Mouse (Mus musculus): ENCODE results near the gene Gm39566. TPM values are rescaled to one million over a fixed set of nuclear protein-coding genes. Genes with fewer than 3 reads are reported as not detected.

The Gm39566 gene
- polyA plus RNA-seq, 1 experiment from 2014 or later: not detected

DNA sequence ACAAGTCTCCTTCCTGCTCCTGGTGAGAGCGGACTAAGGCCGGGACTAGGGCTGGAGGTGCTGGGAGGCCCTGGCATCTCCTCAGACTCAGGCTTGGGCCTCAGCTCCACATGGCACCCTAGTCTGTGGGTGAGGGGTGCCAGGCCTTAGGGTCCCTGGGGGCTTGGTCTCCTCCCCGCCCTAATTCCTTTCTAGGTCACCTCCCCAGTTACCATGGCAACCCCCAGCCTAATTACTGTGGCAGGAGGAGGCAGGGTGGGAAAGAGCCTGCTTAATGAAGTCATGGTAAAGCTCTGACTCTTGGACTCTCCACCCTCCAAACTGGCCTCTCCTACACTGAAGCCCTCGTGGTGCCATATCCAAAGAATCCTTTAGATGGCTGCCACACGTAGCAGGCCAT lies 13.7 kb upstream of the Gm39566 start:
- H3K27ac ChIP-seq: no peak overlapping the region
- H3K4me2 ChIP-seq: no peak overlapping the region
- no peak overlapping the region for H3K9ac ChIP-seq
- H3K4me1 ChIP-seq: peaks cover 9% of the 10 kb centered on the region
- H3K27me3 ChIP-seq (replicated peaks): no peaks in the 10 kb centered on the region
- H3K9me3 ChIP-seq: no peaks in the 10 kb centered on the region
- H3K36me3 ChIP-seq: peaks cover 25% of the 10 kb centered on the region
- ATAC-seq (ENCODE audit: insufficient read depth, low FRiP score, low read depth): no peak
- H3K4me3 ChIP-seq (replicated peaks): no peak overlapping the region
- WGBS: 69% methylated on average over 5 of the region's 5 CpGs

DNA sequence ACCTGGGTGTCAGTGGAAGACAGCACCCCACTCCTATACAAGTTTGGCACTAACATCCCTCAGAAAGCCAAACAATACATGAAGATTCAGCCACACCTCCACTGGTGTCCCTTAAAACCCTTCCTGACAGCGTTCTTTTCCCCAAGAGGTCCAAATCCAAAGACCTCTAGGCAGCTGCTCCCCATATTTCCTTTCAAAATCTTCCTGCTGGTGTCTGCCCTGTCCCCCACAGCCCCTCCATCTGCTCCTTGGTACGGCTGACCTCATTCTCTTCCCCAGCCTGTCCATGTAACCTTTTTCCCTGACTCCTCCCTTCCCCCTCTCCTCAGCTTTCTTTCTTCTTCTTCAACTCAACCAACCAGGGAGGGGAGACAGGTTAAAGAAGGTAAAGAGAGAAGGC lies 8.4 kb upstream of the Gm39566 start:
- WGBS: 73% methylated on average over 2 of the region's 2 CpGs
- Histone ChIP-seq H3K4me1 (no peaks in the 10 kb centered on the region), H3K9ac (no peak overlapping the region), H3K9me3 (no peaks in the 10 kb centered on the region), H3K36me3 (peaks cover 25% of the 10 kb centered on the region), H3K27me3 (replicated peaks) (no peaks in the 10 kb centered on the region), H3K27ac (no peak overlapping the region), H3K4me2 (no peak overlapping the region), H3K4me3 (replicated peaks) (no peak overlapping the region)
- no peak for ATAC-seq (ENCODE audit: insufficient read depth, low FRiP score, low read depth)

DNA sequence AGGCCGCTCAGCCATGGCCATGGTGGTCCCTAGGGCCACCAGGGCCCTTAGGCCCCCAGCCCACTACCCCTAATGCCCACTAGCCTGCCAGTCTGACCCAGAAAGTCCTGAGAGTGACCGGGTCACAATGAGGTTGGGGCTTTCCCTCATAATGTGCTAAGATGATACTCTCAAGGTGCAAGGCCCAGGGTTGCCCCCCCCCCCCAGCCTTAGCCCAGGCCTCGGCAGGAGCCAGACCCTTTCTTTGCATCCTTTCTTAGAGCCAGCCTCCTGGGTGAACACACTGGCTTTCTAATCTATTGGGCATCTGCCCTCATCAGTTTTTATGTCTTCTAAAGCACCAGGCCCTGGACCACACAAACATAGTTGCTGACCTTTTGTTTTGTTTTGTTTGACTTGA lies 7.0 kb upstream of the Gm39566 start, which contains the start of gene Spem1:
Gene Spem1 (minus strand): TSS at position 101 of the 400 bp plus-strand sequence.
- Histone ChIP-seq H3K27ac (no peak within 1 kb of the TSS), H3K4me1 (no peaks in the 10 kb centered on the region), H3K9me3 (no peaks in the 10 kb centered on the region), H3K36me3 (peaks cover 14% of the 10 kb centered on the region), H3K4me3 (replicated peaks) (no peak within 1 kb of the TSS), H3K9ac (no peak within 1 kb of the TSS), H3K27me3 (replicated peaks) (no peaks in the 10 kb centered on the region), H3K4me2 (no peak within 1 kb of the TSS)
- 86% methylated on average over 3 of the region's 3 CpGs for WGBS
- no peak for ATAC-seq (ENCODE audit: insufficient read depth, low FRiP score, low read depth)

DNA sequence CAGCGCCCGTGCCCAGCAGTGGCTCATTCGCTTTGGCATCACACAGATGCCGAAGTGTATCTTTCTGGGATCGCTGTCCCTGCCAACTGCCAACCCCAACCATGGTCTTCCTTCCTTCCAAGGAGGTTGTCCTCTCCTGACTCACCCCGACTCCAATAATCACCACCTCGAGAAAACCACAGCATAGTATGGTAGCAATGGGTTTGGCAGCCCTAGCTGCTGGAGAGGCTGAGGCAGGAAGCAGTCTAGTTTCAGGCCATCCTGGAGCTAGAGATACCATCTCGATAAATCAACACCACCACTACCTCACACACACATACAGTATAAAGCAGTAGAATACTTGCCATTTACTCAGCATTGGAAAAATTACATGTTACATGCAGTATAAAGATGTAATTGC lies 3.8 kb upstream of the Gm39566 start:
- WGBS: 90% methylated on average over 8 of the region's 8 CpGs
- Histone ChIP-seq H3K9ac (no peak overlapping the region), H3K27me3 (replicated peaks) (no peaks in the 10 kb centered on the region), H3K36me3 (no peaks in the 10 kb centered on the region), H3K9me3 (no peaks in the 10 kb centered on the region), H3K27ac (no peak overlapping the region), H3K4me1 (no peaks in the 10 kb centered on the region), H3K4me3 (replicated peaks) (no peak overlapping the region), H3K4me2 (no peak overlapping the region)
- ATAC-seq (ENCODE audit: insufficient read depth, low FRiP score, low read depth): no peak

DNA sequence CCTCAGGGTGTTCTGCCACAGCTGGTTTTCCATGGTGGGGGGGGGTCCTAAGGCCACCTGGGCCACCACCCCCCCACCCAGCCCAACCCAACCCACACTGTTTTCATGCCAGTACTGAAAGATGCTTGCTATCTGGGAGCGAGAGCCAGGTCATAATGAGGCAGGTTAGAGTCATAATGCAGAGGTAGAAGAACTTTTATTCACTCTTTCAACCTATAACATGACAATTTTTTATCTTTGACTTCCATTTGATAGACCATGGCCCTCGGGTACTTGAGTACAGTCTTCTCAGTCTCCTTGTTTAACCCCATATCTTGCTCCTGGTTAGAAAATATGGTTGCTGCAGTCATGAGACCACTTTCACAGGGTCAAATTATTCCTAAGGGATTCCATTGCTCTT lies 3.3 kb upstream of the Gm39566 start, which contains the start of gene Spem2:
Gene Spem2 (minus strand): TSS at position 101 of the 400 bp plus-strand sequence.
- no peaks in the 10 kb centered on the region for H3K27me3 ChIP-seq (replicated peaks)
- no peak within 1 kb of the TSS for H3K9ac ChIP-seq
- no peaks in the 10 kb centered on the region for H3K36me3 ChIP-seq
- H3K4me3 ChIP-seq (replicated peaks): no peak within 1 kb of the TSS
- H3K9me3 ChIP-seq: no peaks in the 10 kb centered on the region
- WGBS: 85% methylated on average over 2 of the region's 2 CpGs
- ATAC-seq (ENCODE audit: insufficient read depth, low FRiP score, low read depth): no peak
- no peak within 1 kb of the TSS for H3K4me2 ChIP-seq
- no peak within 1 kb of the TSS for H3K27ac ChIP-seq
- H3K4me1 ChIP-seq: no peaks in the 10 kb centered on the region

DNA sequence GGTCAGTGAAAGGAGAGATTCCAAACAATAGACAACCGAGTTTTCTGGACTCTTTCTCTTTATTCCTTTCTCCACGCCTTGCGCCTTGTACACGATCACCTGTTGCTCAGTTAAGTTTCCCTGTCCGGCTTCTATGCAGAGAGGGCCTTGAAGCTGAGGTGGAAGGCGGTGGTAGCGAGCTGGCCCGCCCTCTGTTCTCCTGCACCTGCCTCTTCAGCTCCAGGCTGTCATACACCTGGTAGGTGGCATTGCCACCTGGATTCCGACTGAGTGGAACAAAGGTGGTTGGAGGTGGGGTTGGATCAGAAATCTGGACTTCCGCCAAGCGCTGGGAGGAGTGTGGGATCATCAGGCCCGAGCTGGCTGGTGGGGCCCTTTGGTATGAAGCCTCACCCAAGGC lies 1.4 kb upstream of the Gm39566 start:
- no peak overlapping the region for H3K27ac ChIP-seq
- no peaks in the 10 kb centered on the region for H3K36me3 ChIP-seq
- no peak overlapping the region for H3K9ac ChIP-seq
- WGBS: 86% methylated on average over 12 of the region's 12 CpGs
- no peak overlapping the region for H3K4me3 ChIP-seq (replicated peaks)
- H3K4me2 ChIP-seq: no peak overlapping the region
- H3K4me1 ChIP-seq: no peaks in the 10 kb centered on the region
- no peaks in the 10 kb centered on the region for H3K9me3 ChIP-seq
- no peaks in the 10 kb centered on the region for H3K27me3 ChIP-seq (replicated peaks)
- ATAC-seq (ENCODE audit: insufficient read depth, low FRiP score, low read depth): no peak

DNA sequence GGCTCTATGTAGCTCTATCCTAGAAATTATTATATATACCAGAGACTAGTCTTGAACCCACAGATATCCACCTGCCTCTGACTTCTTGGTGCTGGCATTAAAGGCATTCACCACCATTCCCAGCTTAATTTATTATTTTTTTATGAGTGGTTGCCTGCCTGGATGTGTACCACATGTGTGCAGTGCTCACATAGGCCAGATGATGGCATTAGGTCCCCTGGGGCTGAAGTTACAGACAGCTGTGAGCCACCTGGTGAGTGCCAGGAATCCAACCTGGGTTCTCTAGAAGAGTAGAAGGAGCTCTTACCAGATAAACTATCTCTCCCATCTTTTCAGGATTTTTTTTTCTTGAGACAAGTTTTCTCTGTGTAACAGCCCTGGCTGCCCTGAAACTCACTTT lies 4.8 kb downstream of the Gm39566 start:
- no peaks in the 10 kb centered on the region for H3K4me1 ChIP-seq
- no peak overlapping the region for H3K4me2 ChIP-seq
- no peak overlapping the region for H3K27ac ChIP-seq
- H3K36me3 ChIP-seq: no peaks in the 10 kb centered on the region
- no peak overlapping the region for H3K9ac ChIP-seq
- H3K9me3 ChIP-seq: no peaks in the 10 kb centered on the region
- no peak overlapping the region for H3K4me3 ChIP-seq (replicated peaks)
- ATAC-seq (ENCODE audit: insufficient read depth, low FRiP score, low read depth): no peak
- H3K27me3 ChIP-seq (replicated peaks): no peaks in the 10 kb centered on the region

DNA sequence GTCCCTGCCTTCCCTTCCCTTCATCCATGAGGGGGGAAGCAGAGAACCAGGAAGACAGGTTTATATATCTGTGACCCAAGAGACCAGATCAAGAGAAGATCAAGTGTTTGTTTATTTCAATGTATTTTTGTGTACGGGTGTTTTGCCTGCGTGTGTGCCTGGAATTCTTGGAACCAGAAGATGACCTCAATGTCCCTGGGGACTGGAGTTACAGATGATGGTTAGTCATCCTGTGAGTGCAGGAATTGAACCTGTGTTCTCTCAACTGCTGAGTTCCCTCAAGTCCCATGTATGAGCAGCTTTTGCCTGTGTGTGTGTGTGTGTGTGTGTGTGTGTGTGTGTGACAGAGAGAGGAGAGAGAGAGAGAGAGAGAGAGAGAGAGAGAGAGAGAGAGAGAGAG lies 7.5 kb downstream of the Gm39566 start:
- no peak overlapping the region for H3K27ac ChIP-seq
- H3K36me3 ChIP-seq: no peaks in the 10 kb centered on the region
- no peak for ATAC-seq (ENCODE audit: insufficient read depth, low FRiP score, low read depth)
- no peak overlapping the region for H3K9ac ChIP-seq
- no peak overlapping the region for H3K4me2 ChIP-seq
- no peak overlapping the region for H3K4me3 ChIP-seq (replicated peaks)
- 77% methylated on average over 2 of the region's 2 CpGs for WGBS
- peaks cover 6% of the 10 kb centered on the region; the same call in 1 of the 2 replicates for H3K27me3 ChIP-seq (replicated peaks)
- peaks cover 23% of the 10 kb centered on the region for H3K4me1 ChIP-seq
- no peaks in the 10 kb centered on the region for H3K9me3 ChIP-seq

DNA sequence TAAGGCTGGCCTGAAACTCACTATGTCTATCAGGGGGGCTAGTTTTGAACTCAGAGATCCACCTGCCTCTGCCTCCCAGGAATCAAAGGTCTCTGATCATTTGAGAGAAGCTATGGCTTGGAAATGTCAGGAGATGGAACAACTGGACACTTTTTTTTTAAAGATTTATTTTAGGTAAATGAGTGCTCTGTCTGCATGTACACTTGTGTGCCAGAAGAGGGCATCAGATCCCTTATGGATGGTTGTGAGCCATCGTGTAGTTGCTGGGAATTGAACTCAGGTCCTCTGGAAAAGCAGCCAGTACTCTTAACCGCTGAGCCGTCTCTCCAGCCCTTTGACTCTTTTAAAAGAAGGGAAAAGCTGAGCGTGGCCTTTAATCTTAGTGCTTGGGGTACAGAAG lies 8.7 kb downstream of the Gm39566 start:
- Histone ChIP-seq H3K27ac (no peak overlapping the region), H3K4me1 (peaks cover 35% of the 10 kb centered on the region), H3K4me3 (replicated peaks) (no peak overlapping the region), H3K27me3 (replicated peaks) (peaks cover 6% of the 10 kb centered on the region; the same call in 1 of the 2 replicates), H3K36me3 (no peaks in the 10 kb centered on the region), H3K9ac (no peak overlapping the region), H3K9me3 (no peaks in the 10 kb centered on the region), H3K4me2 (no peak overlapping the region)
- no peak for ATAC-seq (ENCODE audit: insufficient read depth, low FRiP score, low read depth)
- 74% methylated on average over 4 of the region's 4 CpGs for WGBS

DNA sequence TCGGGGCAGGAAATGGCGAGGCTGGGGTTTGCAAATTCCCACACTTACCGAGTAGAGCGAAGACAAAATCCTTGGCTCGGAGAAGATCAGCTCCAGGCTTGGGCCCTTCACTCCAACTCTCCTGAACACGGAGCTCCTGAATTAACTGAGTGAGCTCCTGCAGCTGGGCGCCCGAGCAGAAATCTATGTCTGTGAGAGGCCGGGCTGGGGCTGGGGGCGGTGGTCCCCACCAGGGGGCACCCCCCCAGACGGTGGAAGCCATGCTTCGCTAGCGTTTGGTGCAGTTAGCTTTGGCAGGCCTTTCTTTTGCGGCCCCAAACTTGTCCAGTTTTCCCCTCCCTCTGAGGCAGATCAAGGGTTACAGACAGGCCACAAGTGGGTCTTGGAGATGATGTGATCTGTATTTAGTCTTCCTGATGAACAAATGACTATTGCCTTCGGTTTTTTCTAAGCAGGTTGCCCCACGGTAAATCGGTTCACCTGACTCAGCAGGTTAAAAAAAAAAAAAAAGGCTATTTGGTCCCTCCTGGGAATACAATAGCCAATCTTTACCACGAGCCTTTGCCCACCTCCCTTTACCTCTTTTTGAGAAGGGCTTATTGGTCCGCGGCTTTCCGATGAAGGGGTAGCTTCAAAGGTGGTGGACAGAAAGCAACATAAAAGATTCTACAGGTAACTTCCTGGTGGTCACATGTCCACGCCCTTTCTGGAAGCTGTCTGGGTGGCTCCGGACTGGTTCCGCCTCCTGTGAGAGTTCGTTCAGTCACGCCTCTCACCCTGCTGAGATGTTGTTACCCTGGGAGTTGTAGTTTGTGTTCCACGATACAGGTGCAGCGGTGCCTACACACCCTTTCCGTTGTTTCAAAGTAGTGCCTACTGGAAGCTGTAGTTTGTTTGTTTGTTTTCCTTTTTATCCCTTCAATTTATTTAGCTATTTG lies 9.9 kb downstream of the Gm39566 start, which contains the start of gene Tmem102:
Gene Tmem102 (minus strand): TSS at position 653 of the 938 bp plus-strand sequence.
- H3K27me3 ChIP-seq (replicated peaks): peaks cover 6% of the 10 kb centered on the region; the same call in 1 of the 2 replicates
- peaks cover 46% of the 10 kb centered on the region for H3K4me1 ChIP-seq
- no peak within 1 kb of the TSS; the same call in 1 of the 2 replicates for H3K27ac ChIP-seq
- peak within 1 kb of the TSS; percentile 98 for H3K4me2 ChIP-seq
- no peaks in the 10 kb centered on the region for H3K9me3 ChIP-seq
- WGBS: 11% methylated on average over 29 of the region's 29 CpGs
- no peaks in the 10 kb centered on the region for H3K36me3 ChIP-seq
- H3K4me3 ChIP-seq (replicated peaks): peak within 1 kb of the TSS; percentile 56
- H3K9ac ChIP-seq: no peak within 1 kb of the TSS; the same call in 1 of the 2 replicates
- ATAC-seq (ENCODE audit: insufficient read depth, low FRiP score, low read depth): peak; percentile 33; the same call in 1 of the 2 replicates

DNA sequence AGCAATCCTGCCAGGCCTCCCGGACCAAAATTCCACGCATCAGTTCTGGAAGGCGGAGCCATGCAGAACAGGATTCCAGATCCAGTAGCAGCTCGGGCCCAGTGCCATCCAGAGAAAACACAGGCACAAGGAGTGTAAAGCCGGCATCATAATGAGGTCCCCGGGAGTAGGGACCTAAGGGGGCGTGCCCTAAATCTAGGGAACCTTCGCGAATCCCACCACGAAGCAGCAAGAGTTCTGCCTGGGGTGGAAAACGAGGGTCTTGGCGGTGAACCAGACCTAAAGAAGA lies 10.5 kb downstream of the Gm39566 start:
- ATAC-seq (ENCODE audit: insufficient read depth, low FRiP score, low read depth): no peak
- Histone ChIP-seq H3K4me1 (peaks cover 52% of the 10 kb centered on the region), H3K9ac (no peak overlapping the region; the same call in 1 of the 2 replicates), H3K4me2 (peak overlapping the region; percentile 98), H3K4me3 (replicated peaks) (peak overlapping the region; percentile 56), H3K9me3 (no peaks in the 10 kb centered on the region), H3K27me3 (replicated peaks) (peaks cover 6% of the 10 kb centered on the region; the same call in 1 of the 2 replicates), H3K27ac (no peak overlapping the region; the same call in 1 of the 2 replicates), H3K36me3 (no peaks in the 10 kb centered on the region)
- 10% methylated on average over 12 of the region's 12 CpGs for WGBS
